Mouse (Mus musculus) neural tube, postnatal 0 days (tissue): ENCODE data around the gene Dab1. TPM values are rescaled to one million over a fixed set of nuclear protein-coding genes. Genes with fewer than 3 reads are reported as not detected.

ENCODE experiments used
- polyA plus RNA-seq: library from polyadenylated mRNA; unstranded; fragments of >200 nt; fragmentation: Nextera tagmentation; extraction: Ambion mirVana; gene quantifications from 2 replicates; pipeline ENCODE4 v1.2.1, GENCODE M21; 2015

Dab1 gene
- polyA plus RNA-seq, result 59.0 and 61.3 TPM in 2 replicates

GRCm38 (mm10) chr4:103619321-103619945 lies at the start of gene Dab1:
TSS of gene Dab1 (plus strand) at chr4:103619359.

GRCm38 (mm10) chr4:104766065-104766464 lies 1146.9 kb downstream of the Dab1 start, which contains the start of gene C8b:
TSS of gene C8b (plus strand) at chr4:104766317.

